Mouse (Mus musculus) lung, postnatal 0 days (tissue): ENCODE measurements at regions not wholly inside any gene's neighbourhood (a gene's known extent, or its start where the extent isn't known, plus 50 kb on each side); places are given as distances from the start of the nearest gene placed in this dataset.

Experiments
- ATAC-seq: fragments of 200-750 bp; cut with Nextera tagmentation; 2 replicates; pipeline ENCODE4 v1.8.0; 2017; ENCODE audit warnings: moderate library complexity
- DNase-seq: peaks from one replicate; pipeline ENCODE4 v3.0.0-alpha.2; 2016; ENCODE audit warnings: low spot score
- H3K27ac ChIP-seq: fragments of 300-500 bp; sonication (generic); 2 replicates; pipeline ENCODE4 v1.5.1; 2014; ENCODE audit warnings: antibody characterized with exemption, mild to moderate bottlenecking, low read length, mixed read lengths
- H3K27me3 ChIP-seq: fragments of 300-500 bp; sonication (generic); replicated peaks from 2 replicates; pipeline ENCODE4 v1.6.1; 2014; ENCODE audit warnings: low read length, mixed read lengths; ENCODE audit not compliant: insufficient read depth
- H3K36me3 ChIP-seq: fragments of 300-500 bp; sonication (generic); 2 replicates; pipeline ENCODE4 v1.6.1; 2014; ENCODE audit warnings: low read length, mixed read lengths; ENCODE audit not compliant: insufficient read depth
- H3K4me1 ChIP-seq: fragments of 300-500 bp; sonication (generic); 2 replicates; pipeline ENCODE4 v1.6.1; 2014; ENCODE audit warnings: antibody characterized with exemption, low read depth, low read length, mixed read lengths; ENCODE audit not compliant: insufficient read depth
- H3K4me2 ChIP-seq: fragments of 300-500 bp; sonication (generic); replicated peaks from 2 replicates; pipeline ENCODE4 v1.6.1; 2014; ENCODE audit warnings: low read depth, mild to moderate bottlenecking, low read length, moderate library complexity, mixed read lengths
- H3K4me3 ChIP-seq: fragments of 300-500 bp; sonication (generic); 2 replicates; pipeline ENCODE4 v1.5.1; 2014; ENCODE audit warnings: low read depth, low read length
- H3K9ac ChIP-seq: fragments of 300-500 bp; sonication (generic); replicated peaks from 2 replicates; pipeline ENCODE4 v1.6.1; 2014; ENCODE audit warnings: low read depth, mild to moderate bottlenecking
- H3K9me3 ChIP-seq: fragments of 300-500 bp; sonication (generic); 2 replicates; pipeline ENCODE4 v1.6.1; 2016; ENCODE audit warnings: low read length, mixed read lengths
- CTCF ChIP-seq: IDR thresholded peaks from 2 replicates; pipeline ENCODE4 v1.5.1; 2016; ENCODE audit warnings: antibody characterized with exemption, mild to moderate bottlenecking
- EP300 ChIP-seq: IDR thresholded peaks from 2 replicates; pipeline ENCODE4 v1.6.1; 2016; ENCODE audit warnings: antibody characterized with exemption, mild to moderate bottlenecking, control low read depth
- WGBS: fragments of 180-500 bp; shearing (Covaris S2); extraction: QIAGEN DNeasy Blood & Tissue Kit; methylation state at CpG from one replicate; pipeline ENCODE4 v1.1.7; 2014; 5-methylcytosine and 5-hydroxymethylcytosine counted together

- Histone ChIP-seq H3K36me3 (no peaks in the 10 kb centered on the region), H3K4me2 (no peak overlapping the region), H3K27me3 (no peaks in the 10 kb centered on the region), H3K4me1 (no peaks in the 10 kb centered on the region), H3K4me3 (no peak overlapping the region), H3K9ac (no peak overlapping the region), H3K9me3 (no peaks in the 10 kb centered on the region), H3K27ac (no peak overlapping the region)
- WGBS = 46% methylated on average over 4 of the region's 4 CpGs
- ATAC-seq = peak; percentile 48; the same call in 1 of the 2 replicates
- TF ChIP-seq CTCF (no peak), EP300 (no peak)
- peak; percentile 43 for DNase-seq
Measured at GRCm38 (mm10) chr13:81930266-81930665, 147.4 kb downstream of the Cetn3 start.

GRCm38 (mm10) chr13:81931199-81931598, 148.3 kb downstream of the Cetn3 start:
- no peak overlapping the region for H3K4me2 ChIP-seq
- H3K36me3 ChIP-seq = no peaks in the 10 kb centered on the region
- no peaks in the 10 kb centered on the region for H3K4me1 ChIP-seq
- no peak overlapping the region for H3K27ac ChIP-seq
- 68% methylated on average over 2 of the region's 2 CpGs for WGBS
- no peak for ATAC-seq
- no peak for DNase-seq
- H3K27me3 ChIP-seq = no peaks in the 10 kb centered on the region
- H3K4me3 ChIP-seq = no peak overlapping the region
- H3K9ac ChIP-seq = no peak overlapping the region
- TF ChIP-seq CTCF = no peak
- no peak for TF ChIP-seq EP300
- no peaks in the 10 kb centered on the region for H3K9me3 ChIP-seq

DNA sequence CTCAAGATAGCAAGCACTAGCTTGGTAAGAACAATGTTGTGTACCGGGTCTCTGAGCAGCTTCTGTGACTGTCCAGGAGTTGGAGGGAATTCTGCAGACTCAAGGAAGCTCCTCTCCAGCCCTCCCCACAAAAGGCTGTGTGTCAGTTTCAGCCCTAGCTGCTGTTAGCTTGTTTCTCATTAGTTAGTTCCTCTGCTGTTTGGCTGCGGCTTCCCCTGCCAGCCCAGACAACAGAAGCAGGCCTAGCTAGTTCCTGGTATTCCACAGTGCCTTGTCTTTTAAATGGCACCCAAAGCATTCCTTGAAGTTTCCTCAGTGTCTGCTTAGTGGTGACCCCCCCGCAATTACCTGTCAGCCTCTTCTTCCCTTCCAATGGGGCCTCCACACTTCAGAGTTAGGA, 154.2 kb downstream of the Cetn3 start:
- WGBS = 74% methylated on average over 3 of the region's 3 CpGs
- no peak for ATAC-seq

DNA sequence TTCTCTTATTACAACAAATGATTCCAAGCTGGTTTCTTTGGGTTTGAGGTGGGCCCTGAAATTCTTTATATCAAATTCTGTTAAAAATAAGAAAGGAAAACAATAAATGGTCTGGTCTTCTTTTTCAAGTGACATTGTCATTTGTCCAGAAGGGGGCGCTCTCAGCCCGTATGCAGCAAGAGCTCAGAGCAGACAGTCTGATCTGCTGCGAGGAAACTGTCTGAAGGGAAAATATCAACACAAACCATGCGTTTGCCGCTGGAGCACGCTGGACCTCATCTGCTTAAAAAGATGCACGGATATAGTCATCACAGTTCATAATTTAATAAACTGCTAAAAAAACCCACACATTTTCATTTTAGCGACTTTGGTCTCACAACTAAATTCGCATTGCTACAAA, 161.2 kb downstream of the Cetn3 start:
- TF ChIP-seq CTCF = peak; percentile 88
- TF ChIP-seq EP300 = no peak
- no peaks in the 10 kb centered on the region for H3K9me3 ChIP-seq
- H3K27me3 ChIP-seq = no peaks in the 10 kb centered on the region
- peak overlapping the region; percentile 48 for H3K4me2 ChIP-seq
- H3K4me1 ChIP-seq = no peaks in the 10 kb centered on the region
- no peak overlapping the region for H3K9ac ChIP-seq
- no peak overlapping the region for H3K4me3 ChIP-seq
- WGBS = 10% methylated on average over 9 of the region's 9 CpGs
- DNase-seq = peak; percentile 88
- H3K27ac ChIP-seq = no peak overlapping the region
- H3K36me3 ChIP-seq = no peaks in the 10 kb centered on the region
- ATAC-seq = no peak; the same call in 1 of the 2 replicates

More for the DNA sequence above, 154.2 kb downstream of the Cetn3 start:
- Histone ChIP-seq H3K4me1 (no peaks in the 10 kb centered on the region), H3K4me3 (no peak overlapping the region), H3K4me2 (no peak overlapping the region), H3K9ac (no peak overlapping the region), H3K9me3 (no peaks in the 10 kb centered on the region), H3K36me3 (no peaks in the 10 kb centered on the region), H3K27ac (no peak overlapping the region), H3K27me3 (no peaks in the 10 kb centered on the region)
- no peak for DNase-seq
- TF ChIP-seq EP300 (no peak), CTCF (no peak)

- H3K9me3 ChIP-seq = no peaks in the 10 kb centered on the region
- no peaks in the 10 kb centered on the region for H3K36me3 ChIP-seq
- no peaks in the 10 kb centered on the region for H3K27me3 ChIP-seq
- no peak for ATAC-seq
- no peak overlapping the region for H3K27ac ChIP-seq
- H3K9ac ChIP-seq = no peak overlapping the region
- no peak overlapping the region for H3K4me3 ChIP-seq
- H3K4me1 ChIP-seq = no peaks in the 10 kb centered on the region
- no peak for DNase-seq
- 39% methylated on average over 6 of the region's 6 CpGs for WGBS
- H3K4me2 ChIP-seq = peak overlapping the region; percentile 48
- TF ChIP-seq CTCF (no peak), EP300 (no peak)
Measured at GRCm38 (mm10) chr13:81944469-81944868, 161.6 kb downstream of the Cetn3 start.

DNA sequence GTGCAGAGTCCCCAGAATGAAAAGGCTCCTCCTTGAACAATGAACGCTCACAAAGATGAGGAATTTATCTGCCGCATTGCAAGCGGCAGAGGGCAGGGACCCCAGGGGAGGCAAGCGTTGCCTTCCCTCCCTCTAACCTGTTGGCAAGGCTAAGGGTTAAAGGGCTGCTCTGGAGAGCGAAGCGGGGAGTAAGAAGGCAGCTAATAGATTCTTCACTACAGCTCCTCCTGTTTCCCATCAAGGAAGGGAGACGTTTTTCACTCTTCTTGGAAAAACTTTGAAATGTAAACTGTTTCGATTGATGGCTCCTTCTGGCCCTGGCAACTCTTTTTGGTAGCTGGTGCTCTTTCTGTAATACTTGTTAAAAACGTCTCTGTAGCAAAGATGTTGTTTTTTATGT, 162.9 kb downstream of the Cetn3 start:
- Histone ChIP-seq H3K4me2 (peak overlapping the region; percentile 27; the same call in 1 of the 2 replicates), H3K4me3 (no peak overlapping the region), H3K27ac (no peak overlapping the region), H3K9ac (no peak overlapping the region), H3K9me3 (no peaks in the 10 kb centered on the region), H3K4me1 (no peaks in the 10 kb centered on the region), H3K27me3 (no peaks in the 10 kb centered on the region), H3K36me3 (no peaks in the 10 kb centered on the region)
- DNase-seq = peak; percentile 69
- ATAC-seq = no peak
- TF ChIP-seq EP300 = no peak
- TF ChIP-seq CTCF = no peak
- 8% methylated on average over 9 of the region's 9 CpGs for WGBS

- no peaks in the 10 kb centered on the region for H3K4me1 ChIP-seq
- 71% methylated on average over 2 of the region's 2 CpGs for WGBS
- H3K36me3 ChIP-seq = no peaks in the 10 kb centered on the region
- ATAC-seq (no peak), DNase-seq (no peak)
- H3K4me3 ChIP-seq = no peak overlapping the region
- TF ChIP-seq CTCF (no peak), EP300 (no peak)
- H3K27me3 ChIP-seq = no peaks in the 10 kb centered on the region
- H3K9ac ChIP-seq = no peak overlapping the region
- no peak overlapping the region for H3K4me2 ChIP-seq
- no peaks in the 10 kb centered on the region for H3K9me3 ChIP-seq
- no peak overlapping the region for H3K27ac ChIP-seq
Measured at GRCm38 (mm10) chr13:81965431-81965830, 182.6 kb downstream of the Cetn3 start.
